Mouse (Mus musculus) hindbrain, embryonic 13.5 days (tissue): ENCODE data around the gene Fbxo3. TPM values are rescaled to one million over a fixed set of nuclear protein-coding genes. Genes with fewer than 3 reads are reported as not detected.
"Not testable (repeated sequence)": the region's sequence is repeated elsewhere in the genome, so short reads cannot be mapped to it uniquely, and the experiment has no call there.

Experiments used
- ATAC-seq: fragments of 200-750 bp; cut with Nextera tagmentation; 2 replicates; pipeline ENCODE4 v1.8.0; 2017; ENCODE audit warnings: moderate TSS enrichment; ENCODE audit not compliant: low FRiP score
- H3K27ac ChIP-seq: fragments of 300-500 bp; sonication (generic); 2 replicates; pipeline ENCODE4 v1.5.1; 2015; ENCODE audit warnings: inconsistent platforms, mild to moderate bottlenecking, moderate library complexity
- H3K27me3 ChIP-seq: fragments of 300-500 bp; sonication (generic); 2 replicates; pipeline ENCODE4 v1.6.1; 2015; ENCODE audit warnings: mild to moderate bottlenecking, inconsistent platforms
- H3K36me3 ChIP-seq: fragments of 300-500 bp; sonication (generic); 2 replicates; pipeline ENCODE4 v1.6.1; 2015; ENCODE audit warnings: mild to moderate bottlenecking, inconsistent platforms
- H3K4me1 ChIP-seq: fragments of 300-500 bp; sonication (generic); replicated peaks from 2 replicates; pipeline ENCODE4 v1.6.1; 2015; ENCODE audit warnings: inconsistent platforms
- H3K4me2 ChIP-seq: fragments of 300-500 bp; sonication (generic); 2 replicates; pipeline ENCODE4 v1.6.1; 2015; ENCODE audit warnings: inconsistent platforms, mild to moderate bottlenecking, moderate library complexity
- H3K4me3 ChIP-seq: fragments of 300-500 bp; sonication (generic); 2 replicates; pipeline ENCODE4 v1.5.1; 2015; ENCODE audit warnings: mild to moderate bottlenecking, inconsistent platforms
- H3K9ac ChIP-seq: fragments of 300-500 bp; sonication (generic); 2 replicates; pipeline ENCODE4 v1.6.1; 2015; ENCODE audit warnings: mild to moderate bottlenecking, inconsistent platforms
- H3K9me3 ChIP-seq: fragments of 300-500 bp; sonication (generic); 2 replicates; pipeline ENCODE4 v1.6.1; 2016; ENCODE audit warnings: inconsistent platforms
- WGBS: fragments of 180-500 bp; shearing (Covaris S2); methylation state at CpG from one replicate; pipeline ENCODE4 v1.1.7; 2015; 5-methylcytosine and 5-hydroxymethylcytosine counted together
- polyA plus RNA-seq: library from polyadenylated mRNA; unstranded; fragments of >200 nt; fragmentation: Nextera tagmentation; extraction: Ambion mirVana; gene quantifications from 2 replicates; pipeline ENCODE4 v1.2.1, GENCODE M21; 2015

Gene Fbxo3
- 64.4 and 64.8 TPM in 2 replicates for polyA plus RNA-seq

- under 1% methylated on average over 28 of the region's 44 CpGs for WGBS
- peak; percentile 96 for ATAC-seq
- H3K27me3 ChIP-seq, result peaks cover 2% of the 10 kb centered on the region; the same call in 1 of the 2 replicates
Observed at GRCm38 (mm10) chr2:104027458-104028138, at the start of gene Fbxo3. Gene Fbxo3, plus strand, starts transcription at chr2:104027721.

GRCm38 (mm10) chr2:103982250-103982649 is 45.3 kb upstream of the Fbxo3 start:
- 7% methylated on average over 5 of the region's 5 CpGs for WGBS

More at GRCm38 (mm10) chr2:104027458-104028138, at the start of gene Fbxo3:
- H3K4me1 ChIP-seq, result peaks cover 23% of the 10 kb centered on the region
- peak within 1 kb of the TSS; percentile 98 for H3K9ac ChIP-seq
- peaks cover 6% of the 10 kb centered on the region for H3K36me3 ChIP-seq
- no peaks in the 10 kb centered on the region for H3K9me3 ChIP-seq
- H3K27ac ChIP-seq, result peak within 1 kb of the TSS; percentile 70
- peak within 1 kb of the TSS; percentile 88 for H3K4me2 ChIP-seq
- H3K4me3 ChIP-seq, result peak within 1 kb of the TSS; percentile 96

GRCm38 (mm10) chr2:103983146-103983545 is 44.4 kb upstream of the Fbxo3 start:
- H3K4me3 ChIP-seq, result no peak overlapping the region
- no peaks in the 10 kb centered on the region for H3K27me3 ChIP-seq
- ATAC-seq, result no peak
- H3K27ac ChIP-seq, result no peak overlapping the region
- H3K36me3 ChIP-seq, result peaks cover 3% of the 10 kb centered on the region; the same call in 1 of the 2 replicates
- no peak overlapping the region for H3K4me2 ChIP-seq
- H3K9me3 ChIP-seq, result no peaks in the 10 kb centered on the region
- peaks cover 5% of the 10 kb centered on the region for H3K4me1 ChIP-seq
- 91% methylated on average over 10 of the region's 10 CpGs for WGBS
- H3K9ac ChIP-seq, result no peak overlapping the region

More at GRCm38 (mm10) chr2:103982250-103982649, 45.3 kb upstream of the Fbxo3 start:
- ATAC-seq, result peak; percentile 81
- no peaks in the 10 kb centered on the region for H3K27me3 ChIP-seq
- H3K4me1 ChIP-seq, result peaks cover 14% of the 10 kb centered on the region
- no peak overlapping the region for H3K27ac ChIP-seq
- no peaks in the 10 kb centered on the region for H3K9me3 ChIP-seq
- H3K36me3 ChIP-seq, result peaks cover 3% of the 10 kb centered on the region; the same call in 1 of the 2 replicates
- no peak overlapping the region for H3K4me3 ChIP-seq
- no peak overlapping the region for H3K4me2 ChIP-seq
- no peak overlapping the region for H3K9ac ChIP-seq

DNA sequence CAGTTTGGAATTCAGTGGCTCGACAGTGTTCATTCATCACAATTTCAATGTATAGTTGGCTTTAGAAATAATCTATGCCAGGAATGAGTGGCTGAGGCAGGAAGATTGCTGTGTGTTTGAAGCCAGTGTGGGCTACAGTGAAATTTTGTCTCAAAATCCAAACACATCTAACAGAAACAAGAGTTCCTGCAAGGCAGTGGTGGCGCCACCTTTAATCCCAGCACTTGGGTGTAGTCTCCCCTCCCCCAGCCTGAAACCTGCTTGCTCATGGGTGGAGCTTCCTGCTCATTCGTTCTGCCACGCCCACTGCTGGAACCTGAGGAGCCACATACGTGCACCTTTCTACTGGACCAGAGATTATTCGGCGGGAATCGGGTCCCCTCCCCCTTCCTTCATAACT is 39.9 kb upstream of the Fbxo3 start:
- H3K9ac ChIP-seq, H3K4me2 ChIP-seq, H3K9me3 ChIP-seq, ATAC-seq, H3K4me3 ChIP-seq, H3K36me3 ChIP-seq, H3K27me3 ChIP-seq, H3K27ac ChIP-seq, H3K4me1 ChIP-seq: not testable (repeated sequence)
- 83% methylated on average over 8 of the region's 8 CpGs for WGBS

DNA sequence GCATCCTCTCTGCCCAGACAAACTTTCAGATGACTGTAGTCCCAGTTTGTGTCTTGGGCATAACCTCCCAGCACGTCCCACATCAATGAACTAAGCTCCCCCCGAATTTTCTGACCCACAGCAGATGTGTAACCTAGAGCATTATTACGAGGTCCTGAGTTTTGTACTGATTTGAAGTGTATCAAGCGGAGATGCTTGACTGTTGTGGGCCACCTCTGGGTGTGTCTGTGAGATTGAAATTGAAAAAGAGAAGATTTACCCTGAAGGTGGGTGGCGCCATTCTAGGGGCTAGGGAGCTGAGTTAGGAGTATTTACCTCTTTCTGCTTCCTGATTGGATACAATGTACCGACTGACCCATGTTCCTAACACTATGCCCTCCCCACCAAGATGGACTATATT is 37.8 kb upstream of the Fbxo3 start:
- no peak for ATAC-seq
- Histone ChIP-seq H3K9ac (no peak overlapping the region), H3K27ac (no peak overlapping the region), H3K9me3 (no peaks in the 10 kb centered on the region), H3K27me3 (no peaks in the 10 kb centered on the region), H3K36me3 (no peaks in the 10 kb centered on the region), H3K4me2 (no peak overlapping the region), H3K4me1 (peaks cover 8% of the 10 kb centered on the region), H3K4me3 (no peak overlapping the region)
- WGBS, result 86% methylated on average over 6 of the region's 6 CpGs

DNA sequence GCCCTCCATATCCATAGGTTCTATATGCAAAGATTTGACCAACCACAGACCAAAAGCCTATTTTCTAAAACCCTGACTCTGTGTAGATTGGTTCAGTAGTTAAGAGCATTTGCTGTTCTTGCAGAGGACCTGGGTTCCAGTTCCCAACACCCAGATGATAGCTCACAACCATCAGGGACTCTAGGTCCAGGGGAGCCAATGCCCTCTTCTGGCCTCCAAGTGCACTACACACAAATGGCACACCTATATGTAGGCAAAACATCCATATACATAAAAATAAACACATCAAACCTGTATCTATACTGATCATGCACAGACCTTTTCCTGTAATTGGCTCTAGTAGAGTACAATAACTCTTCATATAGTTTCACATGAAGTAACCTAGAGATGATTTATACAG is 36.2 kb upstream of the Fbxo3 start:
- Histone ChIP-seq H3K9ac (no peak overlapping the region), H3K4me2 (no peak overlapping the region), H3K4me3 (no peak overlapping the region), H3K36me3 (no peaks in the 10 kb centered on the region), H3K27me3 (no peaks in the 10 kb centered on the region), H3K9me3 (no peaks in the 10 kb centered on the region), H3K4me1 (peaks cover 8% of the 10 kb centered on the region), H3K27ac (no peak overlapping the region)
- ATAC-seq, result no peak

DNA sequence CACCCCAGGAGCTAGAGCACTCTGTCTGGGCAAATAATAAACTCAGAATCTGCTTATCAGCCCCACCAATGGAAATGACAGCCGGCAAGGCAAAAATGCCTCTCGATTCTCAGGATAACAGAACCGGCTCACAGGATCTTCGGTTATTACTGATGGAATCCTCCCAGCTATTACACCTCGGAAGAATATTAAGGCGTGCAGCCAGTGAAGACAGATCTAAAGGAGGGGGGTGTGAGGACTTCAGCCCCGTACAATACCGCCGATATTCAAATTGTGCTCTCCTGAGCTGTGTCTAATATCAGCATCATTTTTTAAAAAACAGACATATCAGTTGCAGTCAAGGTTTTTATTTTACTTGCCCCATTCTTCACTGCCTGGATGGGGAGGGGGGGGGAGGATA is 35.4 kb upstream of the Fbxo3 start:
- Histone ChIP-seq H3K36me3 (no peaks in the 10 kb centered on the region), H3K4me3 (no peak overlapping the region), H3K4me1 (peaks cover 8% of the 10 kb centered on the region), H3K9ac (peak overlapping the region; percentile 60; the same call in 1 of the 2 replicates), H3K27ac (peak overlapping the region; percentile 67), H3K4me2 (peak overlapping the region; percentile 27; the same call in 1 of the 2 replicates), H3K27me3 (no peaks in the 10 kb centered on the region), H3K9me3 (no peaks in the 10 kb centered on the region)
- WGBS, result 52% methylated on average over 9 of the region's 9 CpGs
- 0 out of 2 replicates have a peak, but pooled peaks have one; percentile 43 for ATAC-seq

DNA sequence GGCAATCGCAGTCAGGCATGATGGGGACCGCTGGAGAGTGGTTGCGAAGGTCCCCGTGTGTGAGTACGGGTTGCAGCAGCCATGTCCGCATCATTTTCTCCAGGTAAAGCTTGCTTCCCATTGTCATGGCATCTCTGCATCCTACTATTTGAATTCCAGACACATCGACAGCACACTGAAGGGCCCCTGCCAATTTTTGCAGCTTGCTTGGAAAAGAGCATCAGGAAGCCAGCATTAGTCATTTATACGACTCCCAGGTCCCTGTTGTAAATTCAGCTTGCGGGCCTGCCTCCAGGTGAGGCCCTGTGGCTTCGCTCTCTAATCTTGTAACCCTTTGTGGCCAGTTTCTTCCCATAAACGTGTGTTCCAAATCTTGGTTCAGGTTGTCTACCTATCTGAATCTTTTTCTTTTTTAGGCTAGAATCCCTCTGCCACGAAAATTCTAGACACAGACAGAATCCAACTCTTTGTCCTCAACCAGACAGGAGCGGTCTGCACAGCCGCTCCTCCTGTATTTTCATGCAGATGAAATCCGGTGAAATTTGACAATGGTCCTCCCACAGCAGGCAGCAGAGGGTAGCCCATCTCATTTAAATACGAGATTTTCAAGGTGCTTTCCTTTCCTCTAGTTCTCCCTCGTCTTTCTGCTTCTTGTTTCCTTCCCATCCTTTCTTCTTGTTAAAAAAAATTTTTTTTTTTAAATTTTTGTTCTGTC is 34.7 kb upstream of the Fbxo3 start:
- H3K4me3 ChIP-seq, result no peak overlapping the region
- peak overlapping the region; percentile 60 for H3K9ac ChIP-seq
- H3K27me3 ChIP-seq, result no peaks in the 10 kb centered on the region
- peak overlapping the region; percentile 27; the same call in 1 of the 2 replicates for H3K4me2 ChIP-seq
- no peaks in the 10 kb centered on the region for H3K9me3 ChIP-seq
- no peak for ATAC-seq
- peaks cover 8% of the 10 kb centered on the region for H3K4me1 ChIP-seq
- H3K27ac ChIP-seq, result peak overlapping the region; percentile 67
- 19% methylated on average over 17 of the region's 17 CpGs for whole genome bisulfite sequencing
- no peaks in the 10 kb centered on the region for H3K36me3 ChIP-seq

DNA sequence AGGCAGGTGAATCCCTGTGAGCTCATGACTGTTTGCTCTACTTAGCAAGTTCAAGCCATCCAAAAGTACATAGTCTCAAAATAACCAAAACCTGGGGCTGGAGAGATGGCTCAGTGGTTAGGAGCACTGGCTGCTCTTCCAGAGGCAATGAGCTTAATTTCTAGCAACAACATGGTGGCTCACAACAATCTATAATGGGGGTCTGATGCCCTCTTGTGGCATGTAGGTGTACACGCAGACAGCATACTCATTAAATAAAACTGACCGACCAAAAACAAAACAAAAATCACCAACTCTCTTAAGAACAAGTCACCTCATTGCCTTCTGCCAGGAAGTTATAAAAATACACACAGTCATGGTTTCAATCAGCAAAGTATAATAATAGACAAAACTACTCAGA is 26.4 kb upstream of the Fbxo3 start:
- Histone ChIP-seq H3K4me2 (no peak overlapping the region), H3K27ac (no peak overlapping the region), H3K36me3 (no peaks in the 10 kb centered on the region), H3K4me3 (no peak overlapping the region), H3K4me1 (no peaks in the 10 kb centered on the region), H3K27me3 (peaks cover 8% of the 10 kb centered on the region; the same call in 1 of the 2 replicates), H3K9me3 (no peaks in the 10 kb centered on the region), H3K9ac (no peak overlapping the region)
- 19% methylated on average over 2 of the region's 2 CpGs for WGBS
- no peak for ATAC-seq

- Histone ChIP-seq H3K4me3 (no peak overlapping the region), H3K9me3 (no peaks in the 10 kb centered on the region), H3K9ac (no peak overlapping the region), H3K27ac (no peak overlapping the region), H3K4me2 (no peak overlapping the region), H3K27me3 (peaks cover 8% of the 10 kb centered on the region; the same call in 1 of the 2 replicates), H3K4me1 (no peaks in the 10 kb centered on the region), H3K36me3 (no peaks in the 10 kb centered on the region)
- WGBS, result 91% methylated on average over 4 of the region's 4 CpGs
- ATAC-seq, result no peak
Observed at GRCm38 (mm10) chr2:104001861-104002260, 25.7 kb upstream of the Fbxo3 start.

- ATAC-seq, result no peak
- WGBS, result 36% methylated on average over 16 of the region's 16 CpGs
- H3K9me3 ChIP-seq, result no peaks in the 10 kb centered on the region
Observed at GRCm38 (mm10) chr2:104002711-104003413, 24.7 kb upstream of the Fbxo3 start.

More at GRCm38 (mm10) chr2:104002711-104003413, 24.7 kb upstream of the Fbxo3 start:
- no peak overlapping the region for H3K9ac ChIP-seq
- no peak overlapping the region for H3K27ac ChIP-seq
- H3K4me2 ChIP-seq, result no peak overlapping the region
- H3K4me1 ChIP-seq, result no peaks in the 10 kb centered on the region
- H3K4me3 ChIP-seq, result no peak overlapping the region
- peaks cover 8% of the 10 kb centered on the region; the same call in 1 of the 2 replicates for H3K27me3 ChIP-seq
- no peaks in the 10 kb centered on the region for H3K36me3 ChIP-seq
